Mouse (Mus musculus): Measurements from ENCODE around the gene Cntn4. TPM values are rescaled to one million over a fixed set of nuclear protein-coding genes. Genes with fewer than 3 reads are reported as not detected.
"Not testable (repeated sequence)": the region's sequence is repeated elsewhere in the genome, so short reads cannot be mapped to it uniquely, and the experiment has no call there.

Cntn4 gene
- polyA plus RNA-seq, 1 experiment from 2014 or later, result 1.5 TPM

GRCm38 (mm10) chr6:106328987-106329386 lies 651.5 kb downstream of the Cntn4 start:
- H3K4me3 ChIP-seq (replicated peaks), result no peak overlapping the region
- no peak overlapping the region for H3K9ac ChIP-seq (replicated peaks)
- no peaks in the 10 kb centered on the region for H3K27me3 ChIP-seq
- 70% methylated on average over 1 of the region's 1 CpGs for WGBS
- no peaks in the 10 kb centered on the region for H3K4me1 ChIP-seq (replicated peaks)
- H3K36me3 ChIP-seq, result no peaks in the 10 kb centered on the region
- H3K9me3 ChIP-seq, result no peaks in the 10 kb centered on the region
- no peak overlapping the region for H3K27ac ChIP-seq
- ATAC-seq (ENCODE audit: insufficient number of reproducible peaks, insufficient read depth, low FRiP score, low TSS enrichment, low read depth), result no peak
- H3K4me2 ChIP-seq, result no peak overlapping the region

DNA sequence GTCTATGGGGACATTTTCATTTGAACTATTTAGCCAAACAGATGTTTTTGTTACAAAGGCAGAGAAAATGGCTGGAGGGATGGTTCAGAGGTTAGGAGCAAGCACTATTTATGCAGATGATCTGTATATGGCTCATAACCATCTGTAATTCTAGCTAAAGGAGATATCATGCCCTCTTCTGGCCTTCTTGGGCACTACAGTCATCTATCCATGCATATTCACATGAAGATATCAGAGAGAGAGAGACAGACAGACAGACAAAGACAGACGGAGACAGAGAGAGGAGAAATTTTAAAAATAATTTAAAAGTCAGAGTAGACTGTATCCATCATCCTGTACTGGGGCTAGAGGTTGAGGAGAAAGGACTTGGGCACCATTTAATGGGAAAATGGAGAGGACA lies 652.2 kb downstream of the Cntn4 start:
- ATAC-seq (ENCODE audit: insufficient number of reproducible peaks, insufficient read depth, low FRiP score, low TSS enrichment, low read depth), result no peak
- H3K4me1 ChIP-seq (replicated peaks), result no peaks in the 10 kb centered on the region
- H3K27ac ChIP-seq, result no peak overlapping the region
- H3K4me2 ChIP-seq, result no peak overlapping the region
- no peaks in the 10 kb centered on the region for H3K27me3 ChIP-seq
- WGBS, result 61% methylated on average over 1 of the region's 1 CpGs
- H3K36me3 ChIP-seq, result no peaks in the 10 kb centered on the region
- H3K9me3 ChIP-seq, result no peaks in the 10 kb centered on the region
- H3K4me3 ChIP-seq (replicated peaks), result no peak overlapping the region
- H3K9ac ChIP-seq (replicated peaks), result no peak overlapping the region

GRCm38 (mm10) chr6:106332466-106332865 lies 655.0 kb downstream of the Cntn4 start:
- no peaks in the 10 kb centered on the region for H3K9me3 ChIP-seq
- H3K27me3 ChIP-seq, result no peaks in the 10 kb centered on the region
- H3K27ac ChIP-seq, result no peak overlapping the region
- no peaks in the 10 kb centered on the region for H3K36me3 ChIP-seq
- WGBS, result 83% methylated on average over 3 of the region's 3 CpGs
- ATAC-seq (ENCODE audit: insufficient number of reproducible peaks, insufficient read depth, low FRiP score, low TSS enrichment, low read depth), result no peak
- no peaks in the 10 kb centered on the region for H3K4me1 ChIP-seq (replicated peaks)
- no peak overlapping the region for H3K4me3 ChIP-seq (replicated peaks)
- H3K9ac ChIP-seq (replicated peaks), result no peak overlapping the region
- no peak overlapping the region for H3K4me2 ChIP-seq

DNA sequence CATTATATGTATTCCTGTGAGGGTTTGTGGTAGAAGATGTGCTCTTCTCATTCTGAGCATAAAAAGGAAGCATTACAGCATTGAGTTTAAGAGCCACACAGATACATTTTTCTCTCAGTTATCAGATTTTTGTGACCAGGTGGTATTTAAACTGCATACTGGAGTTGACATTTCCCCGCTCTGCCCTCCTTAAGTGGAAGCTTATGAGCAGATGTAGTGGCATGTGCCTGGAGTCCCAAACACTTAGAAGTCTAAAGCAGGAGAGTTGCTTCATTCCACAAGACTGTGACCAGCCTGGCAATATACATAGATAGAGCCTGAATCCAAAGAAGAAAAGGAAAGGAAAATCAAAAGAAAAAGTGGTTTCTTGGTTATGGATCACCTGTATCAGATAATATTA lies 655.5 kb downstream of the Cntn4 start:
- ATAC-seq (ENCODE audit: insufficient number of reproducible peaks, insufficient read depth, low FRiP score, low TSS enrichment, low read depth), result no peak
- 80% methylated on average over 1 of the region's 1 CpGs for WGBS
- H3K9me3 ChIP-seq, result no peaks in the 10 kb centered on the region
- no peak overlapping the region for H3K4me2 ChIP-seq
- H3K36me3 ChIP-seq, result no peaks in the 10 kb centered on the region
- H3K27me3 ChIP-seq, result no peaks in the 10 kb centered on the region
- no peak overlapping the region for H3K9ac ChIP-seq (replicated peaks)
- no peak overlapping the region for H3K4me3 ChIP-seq (replicated peaks)
- H3K27ac ChIP-seq, result no peak overlapping the region
- no peaks in the 10 kb centered on the region for H3K4me1 ChIP-seq (replicated peaks)

GRCm38 (mm10) chr6:106335066-106335465 lies 657.6 kb downstream of the Cntn4 start:
- no peaks in the 10 kb centered on the region for H3K27me3 ChIP-seq
- no peak overlapping the region for H3K9ac ChIP-seq (replicated peaks)
- H3K27ac ChIP-seq, result no peak overlapping the region
- no peak for ATAC-seq (ENCODE audit: insufficient number of reproducible peaks, insufficient read depth, low FRiP score, low TSS enrichment, low read depth)
- 72% methylated on average over 1 of the region's 1 CpGs for WGBS
- H3K9me3 ChIP-seq, result no peaks in the 10 kb centered on the region
- no peak overlapping the region for H3K4me3 ChIP-seq (replicated peaks)
- H3K4me1 ChIP-seq (replicated peaks), result no peaks in the 10 kb centered on the region
- H3K36me3 ChIP-seq, result no peaks in the 10 kb centered on the region
- no peak overlapping the region for H3K4me2 ChIP-seq

DNA sequence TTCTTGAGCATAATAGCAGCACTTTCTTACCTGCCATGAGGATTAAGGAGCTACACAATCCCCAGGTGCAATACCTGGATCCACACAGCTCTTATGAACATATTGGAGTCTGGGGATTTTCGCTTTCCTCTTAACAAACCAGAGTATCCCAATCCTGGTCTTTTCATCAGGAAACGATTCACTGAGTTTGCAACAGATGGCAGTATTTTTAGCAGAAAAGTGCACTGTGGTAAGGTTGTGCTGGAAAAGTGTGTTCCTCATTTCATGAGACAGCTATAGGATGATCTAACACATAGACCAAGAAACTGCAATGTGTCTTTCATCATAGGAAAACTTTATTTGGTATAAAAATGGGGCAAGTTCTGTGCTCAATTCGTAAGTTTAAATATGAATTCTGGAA lies 659.3 kb downstream of the Cntn4 start:
- WGBS, result 81% methylated on average over 3 of the region's 3 CpGs
- Histone ChIP-seq H3K4me1 (replicated peaks) (no peaks in the 10 kb centered on the region), H3K27me3 (no peaks in the 10 kb centered on the region), H3K9me3 (no peaks in the 10 kb centered on the region), H3K4me2 (no peak overlapping the region), H3K9ac (replicated peaks) (no peak overlapping the region), H3K4me3 (replicated peaks) (no peak overlapping the region), H3K36me3 (no peaks in the 10 kb centered on the region), H3K27ac (no peak overlapping the region)
- no peak for ATAC-seq (ENCODE audit: insufficient number of reproducible peaks, insufficient read depth, low FRiP score, low TSS enrichment, low read depth)

GRCm38 (mm10) chr6:106337829-106338228 lies 660.4 kb downstream of the Cntn4 start:
- H3K4me2 ChIP-seq, result no peak overlapping the region
- H3K4me3 ChIP-seq (replicated peaks), result no peak overlapping the region
- no peak overlapping the region for H3K27ac ChIP-seq
- ATAC-seq (ENCODE audit: insufficient number of reproducible peaks, insufficient read depth, low FRiP score, low TSS enrichment, low read depth), result no peak
- H3K4me1 ChIP-seq (replicated peaks), result no peaks in the 10 kb centered on the region
- no peaks in the 10 kb centered on the region for H3K36me3 ChIP-seq
- no peaks in the 10 kb centered on the region for H3K27me3 ChIP-seq
- no peaks in the 10 kb centered on the region for H3K9me3 ChIP-seq
- H3K9ac ChIP-seq (replicated peaks), result no peak overlapping the region

DNA sequence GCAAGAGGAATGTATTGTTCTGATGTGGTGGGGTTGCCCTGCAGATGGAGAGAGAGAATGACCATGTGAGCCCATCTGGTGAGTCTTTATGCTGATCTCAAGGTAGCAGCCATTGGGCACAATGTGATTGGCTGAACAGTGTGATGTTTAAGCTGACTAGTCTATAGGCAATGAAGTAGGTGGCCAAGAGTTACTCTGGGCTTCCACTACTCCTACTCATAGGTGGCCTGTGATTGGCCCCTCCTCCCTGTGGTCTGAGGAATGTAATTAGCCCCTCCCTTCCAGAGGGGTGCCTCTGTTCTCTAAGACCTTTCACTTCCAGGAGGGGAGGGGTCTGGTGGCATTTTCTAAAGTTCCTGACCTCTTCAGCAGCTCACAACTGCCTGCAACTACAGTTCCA lies 663.7 kb downstream of the Cntn4 start:
- ATAC-seq (ENCODE audit: insufficient number of reproducible peaks, insufficient read depth, low FRiP score, low TSS enrichment, low read depth), result no peak; the same call in 1 of the 2 replicates
- Histone ChIP-seq H3K27ac (no peak overlapping the region), H3K4me2 (no peak overlapping the region), H3K4me3 (replicated peaks) (no peak overlapping the region), H3K27me3 (no peaks in the 10 kb centered on the region), H3K9me3 (no peaks in the 10 kb centered on the region), H3K36me3 (no peaks in the 10 kb centered on the region), H3K9ac (replicated peaks) (no peak overlapping the region), H3K4me1 (replicated peaks) (no peaks in the 10 kb centered on the region)

DNA sequence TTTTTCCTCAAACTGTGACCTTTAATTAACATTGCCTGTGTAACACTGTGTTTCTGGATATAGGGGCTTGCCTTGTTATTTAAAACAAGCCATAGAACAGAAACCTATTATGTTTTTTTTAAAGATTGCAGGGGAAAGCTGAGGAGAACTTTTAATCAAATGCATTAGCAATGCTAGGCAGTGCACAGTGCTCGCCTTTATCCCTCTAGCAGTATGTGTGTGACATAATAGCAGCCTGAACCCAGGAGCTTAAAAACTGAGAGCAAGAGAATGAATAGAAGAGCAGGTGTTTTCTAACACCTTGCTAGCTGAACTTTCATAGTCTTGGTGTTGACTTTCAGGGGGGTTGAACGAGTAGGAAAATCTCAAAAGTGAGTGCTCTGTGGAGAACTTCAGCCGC lies 672.6 kb downstream of the Cntn4 start:
- H3K9me3 ChIP-seq, result no peaks in the 10 kb centered on the region
- H3K27ac ChIP-seq, result no peak overlapping the region
- no peaks in the 10 kb centered on the region for H3K36me3 ChIP-seq
- WGBS, result 47% methylated on average over 3 of the region's 3 CpGs
- no peak overlapping the region for H3K9ac ChIP-seq (replicated peaks)
- H3K4me1 ChIP-seq (replicated peaks), result peaks cover 10% of the 10 kb centered on the region
- ATAC-seq (ENCODE audit: insufficient number of reproducible peaks, insufficient read depth, low FRiP score, low TSS enrichment, low read depth), result peak; percentile 76; the same call in 1 of the 2 replicates
- no peak overlapping the region for H3K4me3 ChIP-seq (replicated peaks)
- H3K4me2 ChIP-seq, result no peak overlapping the region
- no peaks in the 10 kb centered on the region for H3K27me3 ChIP-seq

- no peaks in the 10 kb centered on the region for H3K9me3 ChIP-seq
- no peak overlapping the region for H3K27ac ChIP-seq
- H3K4me3 ChIP-seq (replicated peaks), result no peak overlapping the region
- no peaks in the 10 kb centered on the region for H3K27me3 ChIP-seq
- no peaks in the 10 kb centered on the region for H3K36me3 ChIP-seq
- H3K4me1 ChIP-seq (replicated peaks), result peaks cover 10% of the 10 kb centered on the region
- no peak overlapping the region for H3K9ac ChIP-seq (replicated peaks)
- H3K4me2 ChIP-seq, result no peak overlapping the region
- 76% methylated on average over 2 of the region's 2 CpGs for WGBS
- ATAC-seq (ENCODE audit: insufficient number of reproducible peaks, insufficient read depth, low FRiP score, low TSS enrichment, low read depth), result no peak
Observed at GRCm38 (mm10) chr6:106351389-106351788, 673.9 kb downstream of the Cntn4 start.

DNA sequence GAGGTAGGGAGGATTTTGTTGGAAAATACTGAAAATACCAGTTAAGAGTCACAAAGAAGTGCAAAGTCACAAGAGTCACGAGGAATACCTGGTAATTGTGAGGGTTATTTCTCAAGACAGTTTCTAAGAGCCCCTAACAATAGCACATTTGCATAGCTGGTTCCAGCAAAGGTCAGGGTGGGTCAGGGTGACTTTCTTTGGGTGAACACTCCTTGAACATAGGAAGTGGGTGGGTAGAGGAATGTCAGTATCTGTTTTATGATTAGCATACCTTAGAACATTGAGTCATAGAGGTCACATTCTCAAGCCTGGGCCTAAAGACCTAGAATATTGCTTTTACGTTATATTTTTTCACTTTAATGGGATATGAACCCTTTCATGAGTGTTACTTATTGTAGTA lies 681.3 kb downstream of the Cntn4 start:
- H3K27ac ChIP-seq; ATAC-seq (ENCODE audit: insufficient number of reproducible peaks, insufficient read depth, low FRiP score, low TSS enrichment, low read depth); H3K4me1 ChIP-seq (replicated peaks); H3K4me3 ChIP-seq (replicated peaks); H3K27me3 ChIP-seq; H3K4me2 ChIP-seq; H3K36me3 ChIP-seq; H3K9ac ChIP-seq (replicated peaks); H3K9me3 ChIP-seq: not testable (repeated sequence)
- 72% methylated on average over 2 of the region's 2 CpGs for WGBS

DNA sequence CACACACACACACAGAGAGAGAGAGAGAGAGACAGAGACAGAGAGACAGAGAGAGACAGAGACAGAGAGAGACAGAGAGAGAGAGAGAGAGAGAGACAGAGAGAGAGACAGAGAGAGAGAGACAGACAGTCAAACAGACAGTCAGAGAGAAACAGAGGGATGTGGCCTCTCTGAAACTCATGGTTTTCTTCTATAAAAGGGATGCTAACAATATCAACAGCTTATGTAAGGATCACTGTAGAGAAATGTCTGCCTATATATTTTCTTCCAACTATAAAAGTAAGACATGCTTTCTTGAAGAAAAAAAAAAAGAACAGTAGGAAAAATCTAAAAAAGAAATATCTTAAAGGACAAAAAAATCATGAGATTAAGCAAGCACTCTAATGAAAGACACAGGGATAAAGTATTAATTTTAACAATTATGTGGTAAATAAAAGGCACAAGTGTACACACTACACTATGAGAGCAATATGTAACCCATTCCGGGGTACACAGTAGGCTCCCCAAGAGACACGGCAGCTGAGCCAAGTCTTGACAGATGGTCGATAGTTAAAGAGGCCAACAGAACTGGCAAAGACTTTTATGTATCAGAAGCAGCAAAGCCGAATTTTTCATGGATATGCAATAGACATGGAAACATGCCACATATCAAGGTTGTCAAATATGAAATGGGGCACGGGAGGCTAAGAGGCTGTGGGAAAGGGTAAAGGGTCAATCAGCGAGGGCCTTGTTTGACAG lies 704.0 kb downstream of the Cntn4 start:
- 81% methylated on average over 6 of the region's 6 CpGs for WGBS
- H3K4me1 ChIP-seq (replicated peaks), result no peaks in the 10 kb centered on the region
- H3K4me2 ChIP-seq, result no peak overlapping the region
- no peaks in the 10 kb centered on the region for H3K36me3 ChIP-seq
- no peaks in the 10 kb centered on the region for H3K27me3 ChIP-seq
- ATAC-seq (ENCODE audit: insufficient number of reproducible peaks, insufficient read depth, low FRiP score, low TSS enrichment, low read depth), result no peak
- H3K9ac ChIP-seq (replicated peaks), result no peak overlapping the region
- H3K9me3 ChIP-seq, result no peaks in the 10 kb centered on the region
- H3K4me3 ChIP-seq (replicated peaks), result no peak overlapping the region
- H3K27ac ChIP-seq, result no peak overlapping the region

Measured in limb, embryonic 12.5 days (tissue).